Mouse (Mus musculus) cerebellum, adult 2 months (tissue): ENCODE measurements around the gene Hemgn.

ENCODE experiments used
- CTCF ChIP-seq: fragments of 200-500 bp; IDR thresholded peaks from 2 replicates; pipeline ENCODE4 v1.5.1; 2011; ENCODE audit warnings: low read depth, mild to moderate bottlenecking, control low read depth, low read length, moderate library complexity, borderline replicate concordance; ENCODE audit not compliant: insufficient read depth
- POLR2A ChIP-seq: fragments of 200-500 bp; IDR thresholded peaks from 2 replicates; pipeline ENCODE4 v1.6.1; 2011; ENCODE audit warnings: low read length, control low read depth, borderline replicate concordance; ENCODE audit not compliant: insufficient read depth

DNA sequence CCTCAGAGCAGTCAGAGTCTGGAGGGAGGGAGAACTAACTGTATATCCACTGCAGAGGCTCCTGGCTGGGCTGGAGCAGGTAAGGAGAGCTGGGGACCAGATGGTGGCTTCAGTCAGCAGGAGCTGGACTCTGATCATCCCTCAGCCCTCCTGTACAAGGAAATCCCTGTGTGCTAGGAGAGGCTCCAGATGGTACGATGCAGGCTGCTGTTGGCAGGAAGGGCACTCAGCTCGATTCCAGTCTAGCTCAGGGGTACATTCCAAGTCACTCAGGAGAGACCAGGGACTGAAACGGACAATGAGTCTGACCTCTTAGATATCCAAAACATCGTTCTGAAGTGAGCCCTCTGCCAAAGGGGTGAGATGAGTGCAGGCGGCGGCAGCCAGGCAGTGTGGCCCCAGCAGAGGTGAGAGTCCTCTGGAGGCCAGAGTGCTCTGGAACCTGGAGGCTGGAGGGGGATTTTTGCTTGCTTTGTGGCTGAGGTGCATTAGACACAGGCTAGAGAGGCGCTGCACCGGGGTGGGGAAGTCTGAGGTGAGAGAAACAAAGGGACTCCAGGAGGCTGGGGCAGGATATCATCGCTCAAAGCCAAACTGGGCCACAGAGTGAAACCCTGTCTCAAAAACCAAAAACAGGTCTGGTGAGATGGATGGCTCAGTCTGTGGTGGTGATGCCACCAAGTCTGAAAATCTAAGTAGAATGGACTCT is 32.1 kb upstream of the Hemgn start:
- no peak for TF ChIP-seq CTCF
- TF ChIP-seq POLR2A, result no peak; the same call in 1 of the 2 replicates
